Mouse (Mus musculus): ENCODE measurements around the gene Cd209d. TPM values are rescaled to one million over a fixed set of nuclear protein-coding genes. Genes with fewer than 3 reads are reported as not detected.

Cd209d gene
- not detected for polyA plus RNA-seq (2014; fragmentation: Illumina TruSeq; extraction: RNeasy Lipid Tissue Mini Kit (QIAGEN cat#74804); ENCODE audit: low read depth, low replicate concordance)

DNA sequence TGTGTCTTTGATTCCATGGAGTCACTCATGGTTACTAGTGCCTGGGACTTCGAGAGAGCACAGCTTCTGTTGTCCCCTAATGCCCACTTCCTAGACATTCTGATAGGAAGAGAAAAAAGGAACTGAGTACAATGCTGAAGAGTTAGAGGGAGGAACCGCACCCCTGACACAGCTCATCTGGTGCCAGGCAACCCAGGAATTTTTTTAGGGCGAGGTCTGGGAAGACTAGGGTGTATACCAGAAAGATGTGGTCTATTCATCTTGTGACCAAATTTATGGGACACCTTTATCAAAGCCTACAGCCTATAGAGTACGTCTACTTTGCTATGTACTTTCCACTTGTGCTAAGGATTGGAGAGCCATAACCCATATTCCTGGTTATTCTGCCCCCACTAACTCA, at the start of gene Cd209d:
TSS of gene Cd209d (minus strand) at position 101 of the 400 bp plus-strand sequence.

DNA sequence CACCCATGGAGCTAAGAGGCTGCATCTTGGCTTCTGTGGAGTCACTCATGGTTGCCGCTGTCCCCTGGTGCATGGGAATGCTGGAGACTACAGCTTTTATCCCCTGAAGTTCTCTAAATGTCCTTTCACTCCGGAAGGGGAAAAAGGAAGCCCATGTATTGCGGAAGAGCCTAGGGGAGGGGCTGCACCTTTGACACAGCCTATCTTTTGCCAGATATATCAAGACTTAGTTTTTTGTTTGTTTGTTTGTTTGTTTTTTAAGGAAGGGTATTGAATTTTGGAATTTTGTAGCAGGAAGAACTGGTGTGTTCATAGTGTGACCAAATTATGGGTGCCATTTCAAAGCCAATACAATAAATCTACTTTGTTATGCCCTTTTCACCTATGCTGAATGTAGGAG, 48.4 kb upstream of the Cd209d start, which contains the start of gene Cd209b:
TSS of gene Cd209b (minus strand) at position 101 of the 400 bp plus-strand sequence.

DNA sequence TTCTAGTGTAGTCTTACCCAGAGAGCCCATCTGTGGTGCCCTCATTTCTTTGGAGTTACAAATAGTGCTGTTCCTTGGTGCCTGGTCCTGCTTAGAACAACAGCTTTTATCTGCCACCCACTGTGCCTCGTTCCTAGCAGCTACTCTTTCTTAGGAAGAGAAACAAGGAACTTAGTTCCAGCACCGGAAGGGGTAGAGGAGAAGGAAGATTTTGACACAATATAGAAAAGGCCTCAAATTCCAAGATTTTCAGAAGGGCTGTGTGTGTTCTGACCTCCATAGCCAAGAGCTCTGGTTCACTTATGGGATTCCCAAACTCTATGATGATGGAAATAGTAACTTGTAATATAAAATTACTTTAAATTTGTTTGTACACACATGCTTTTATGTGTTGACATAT, 24.1 kb downstream of the Cd209d start, which contains the start of gene Cd209e:
TSS of gene Cd209e (minus strand) at position 101 of the 400 bp plus-strand sequence.

Other genes starting within 250 kb of the Cd209d start
- gene Stxbp2, start 247.6 kb downstream of the Cd209d start, polyA plus RNA-seq (2014; fragmentation: Illumina TruSeq; extraction: RNeasy Lipid Tissue Mini Kit (QIAGEN cat#74804); ENCODE audit: low read depth, low replicate concordance), result 69.0 TPM
- 7.4 TPM for gene Retn, start 222.8 kb downstream of the Cd209d start, polyA plus RNA-seq (2014; fragmentation: Illumina TruSeq; extraction: RNeasy Lipid Tissue Mini Kit (QIAGEN cat#74804); ENCODE audit: low read depth, low replicate concordance)
- gene Mcemp1, start 212.8 kb downstream of the Cd209d start, polyA plus RNA-seq (2014; fragmentation: Illumina TruSeq; extraction: RNeasy Lipid Tissue Mini Kit (QIAGEN cat#74804); ENCODE audit: low read depth, low replicate concordance), result 0.60 TPM
- gene Fcor, start 206.2 kb downstream of the Cd209d start, polyA plus RNA-seq (2014; fragmentation: Illumina TruSeq; extraction: RNeasy Lipid Tissue Mini Kit (QIAGEN cat#74804); ENCODE audit: low read depth, low replicate concordance), result not detected
- gene Trappc5, start 202.3 kb downstream of the Cd209d start, polyA plus RNA-seq (2014; fragmentation: Illumina TruSeq; extraction: RNeasy Lipid Tissue Mini Kit (QIAGEN cat#74804); ENCODE audit: low read depth, low replicate concordance), result 7.8 TPM
- gene Fcer2a, start 184.4 kb downstream of the Cd209d start, polyA plus RNA-seq (2014; fragmentation: Illumina TruSeq; extraction: RNeasy Lipid Tissue Mini Kit (QIAGEN cat#74804); ENCODE audit: low read depth, low replicate concordance), result 5.3 TPM
- gene Clec4g, start 157.9 kb downstream of the Cd209d start, polyA plus RNA-seq (2014; fragmentation: Illumina TruSeq; extraction: RNeasy Lipid Tissue Mini Kit (QIAGEN cat#74804); ENCODE audit: low read depth, low replicate concordance), result not detected
- 4.4 TPM for gene Cd209a, start 129.6 kb downstream of the Cd209d start, polyA plus RNA-seq (2014; fragmentation: Illumina TruSeq; extraction: RNeasy Lipid Tissue Mini Kit (QIAGEN cat#74804); ENCODE audit: low read depth, low replicate concordance)
- gene Cd209e, start 24.2 kb downstream of the Cd209d start, polyA plus RNA-seq (2014; fragmentation: Illumina TruSeq; extraction: RNeasy Lipid Tissue Mini Kit (QIAGEN cat#74804); ENCODE audit: low read depth, low replicate concordance), result 0.47 TPM
- gene Cd209b, start 48.3 kb upstream of the Cd209d start, polyA plus RNA-seq (2014; fragmentation: Illumina TruSeq; extraction: RNeasy Lipid Tissue Mini Kit (QIAGEN cat#74804); ENCODE audit: low read depth, low replicate concordance), result 3.7 TPM
- 0.28 TPM for gene Cd209c, start 76.2 kb upstream of the Cd209d start, polyA plus RNA-seq (2014; fragmentation: Illumina TruSeq; extraction: RNeasy Lipid Tissue Mini Kit (QIAGEN cat#74804); ENCODE audit: low read depth, low replicate concordance)
- 1.2 TPM for gene Cd209f, start 227.3 kb upstream of the Cd209d start, polyA plus RNA-seq (2014; fragmentation: Illumina TruSeq; extraction: RNeasy Lipid Tissue Mini Kit (QIAGEN cat#74804); ENCODE audit: low read depth, low replicate concordance)

Measured in sigmoid colon, adult 10 weeks (tissue).